Mouse (Mus musculus) midbrain, postnatal 0 days (tissue): ENCODE measurements around the gene Chrd. TPM values are rescaled to one million over a fixed set of nuclear protein-coding genes. Genes with fewer than 3 reads are reported as not detected.
A peak's percentile ranks its signal among the peaks of the same experiment; 100 is the strongest.

Source experiments
- ATAC-seq: fragments of 200-750 bp; cut with Nextera tagmentation; 2 replicates; pipeline ENCODE4 v1.8.0; 2017; ENCODE audit warnings: moderate number of reproducible peaks, mild to moderate bottlenecking, moderate TSS enrichment, moderate library complexity; ENCODE audit not compliant: low FRiP score
- DNase-seq: peaks from one replicate; pipeline ENCODE4 v3.0.0-alpha.2; 2015; ENCODE audit warnings: low spot score
- H3K27ac ChIP-seq: fragments of 300-500 bp; sonication (generic); 2 replicates; pipeline ENCODE4 v1.5.1; 2014; ENCODE audit warnings: low read depth, mild to moderate bottlenecking, low read length, mixed read lengths
- H3K27me3 ChIP-seq: fragments of 300-500 bp; sonication (generic); 2 replicates; pipeline ENCODE4 v1.6.1; 2014; ENCODE audit warnings: low read length, control low read depth, mixed read lengths; ENCODE audit not compliant: insufficient read depth
- H3K36me3 ChIP-seq: fragments of 300-500 bp; sonication (generic); 2 replicates; pipeline ENCODE4 v1.6.1; 2014; ENCODE audit warnings: low read length, control low read depth, mixed read lengths; ENCODE audit not compliant: insufficient read depth
- H3K4me1 ChIP-seq: fragments of 300-500 bp; sonication (generic); 2 replicates; pipeline ENCODE4 v1.6.1; 2014; ENCODE audit warnings: mild to moderate bottlenecking, control low read depth, antibody characterized with exemption, low read length, mixed read lengths; ENCODE audit not compliant: insufficient read depth
- H3K4me2 ChIP-seq: fragments of 300-500 bp; sonication (generic); 2 replicates; pipeline ENCODE4 v1.6.1; 2014; ENCODE audit warnings: low read depth, mild to moderate bottlenecking, low read length, mixed read lengths; ENCODE audit not compliant: poor library complexity, severe bottlenecking
- H3K4me3 ChIP-seq: fragments of 300-500 bp; sonication (generic); 2 replicates; pipeline ENCODE4 v1.5.1; 2014; ENCODE audit warnings: low read depth, mild to moderate bottlenecking, low read length, moderate library complexity
- H3K9ac ChIP-seq: fragments of 300-500 bp; sonication (generic); replicated peaks from 2 replicates; pipeline ENCODE4 v1.6.1; 2014; ENCODE audit warnings: mild to moderate bottlenecking, low read length, moderate library complexity, mixed read lengths; ENCODE audit not compliant: poor library complexity, severe bottlenecking
- H3K9me3 ChIP-seq: fragments of 300-500 bp; sonication (generic); 2 replicates; pipeline ENCODE4 v1.6.1; 2016; ENCODE audit warnings: low read length, control low read depth
- CTCF ChIP-seq: IDR thresholded peaks from 2 replicates; pipeline ENCODE4 v1.5.1; 2016; ENCODE audit warnings: antibody characterized with exemption, mild to moderate bottlenecking
- WGBS: fragments of 180-500 bp; shearing (Covaris S2); extraction: QIAGEN DNeasy Blood & Tissue Kit; methylation state at CpG from one replicate; pipeline ENCODE4 v1.1.7; 2014; 5-methylcytosine and 5-hydroxymethylcytosine counted together
- polyA plus RNA-seq: library from polyadenylated mRNA; unstranded; fragments of >200 nt; fragmentation: Nextera tagmentation; extraction: Ambion mirVana; gene quantifications from 2 replicates; pipeline ENCODE4 v1.2.1, GENCODE M21; 2015
- total RNA-seq: library from RNA; depleted of rRNA; stranded (reverse); fragments of >200 nt; gene quantifications from 2 replicates; pipeline ENCODE4 v1.2.3, GENCODE M21; 2014

The Chrd gene
- total and polyA plus RNA-seq, 2 experiments from 2014 or later, result 4.1 to 18.1 TPM

GRCm38 (mm10) chr16:20716841-20717180 is 16.1 kb upstream of the Chrd start:
- H3K9me3 ChIP-seq, result no peaks in the 10 kb centered on the region
- DNase-seq (no peak), ATAC-seq (no peak)
- 3% methylated on average over 8 of the region's 8 CpGs for WGBS
- TF ChIP-seq CTCF, result peak; percentile 36; the same call in 1 of the 2 replicates
- H3K27ac ChIP-seq, result peak overlapping the region; percentile 96
- H3K4me3 ChIP-seq, result peak overlapping the region; percentile 56
- peak overlapping the region; percentile 86 for H3K9ac ChIP-seq
- peaks cover 12% of the 10 kb centered on the region for H3K4me1 ChIP-seq
- peaks cover 15% of the 10 kb centered on the region; the same call in 1 of the 2 replicates for H3K36me3 ChIP-seq
- no peaks in the 10 kb centered on the region for H3K27me3 ChIP-seq
- H3K4me2 ChIP-seq, result peak overlapping the region; percentile 94

GRCm38 (mm10) chr16:20717181-20717977 is 15.5 kb upstream of the Chrd start, which contains the start of the genes Polr2h and Clcn2:
Gene Polr2h (plus strand): TSS chr16:20717665.
Gene Clcn2 (minus strand): TSS chr16:20717746.
- DNase-seq (peak; percentile 97), ATAC-seq (peak; percentile 90)
- Histone ChIP-seq H3K4me3 (peak within 1 kb of the TSS; percentile 56), H3K27ac (peak within 1 kb of the TSS; percentile 96), H3K4me1 (peaks cover 12% of the 10 kb centered on the region), H3K9ac (peak within 1 kb of the TSS; percentile 86), H3K36me3 (peaks cover 13% of the 10 kb centered on the region), H3K9me3 (no peaks in the 10 kb centered on the region), H3K27me3 (no peaks in the 10 kb centered on the region), H3K4me2 (peak within 1 kb of the TSS; percentile 94)
- under 1% methylated on average over 62 of the region's 62 CpGs for WGBS
- TF ChIP-seq CTCF, result peak; percentile 74

GRCm38 (mm10) chr16:20717978-20718670 is 14.8 kb upstream of the Chrd start:
- Histone ChIP-seq H3K4me3 (peak overlapping the region; percentile 56), H3K27ac (0 out of 2 replicates have a peak overlapping the region, but pooled peaks have one; percentile 51), H3K27me3 (no peaks in the 10 kb centered on the region), H3K9ac (peak overlapping the region; percentile 59), H3K36me3 (peaks cover 13% of the 10 kb centered on the region), H3K4me2 (peak overlapping the region; percentile 94), H3K9me3 (no peaks in the 10 kb centered on the region), H3K4me1 (peaks cover 12% of the 10 kb centered on the region)
- 4% methylated on average over 18 of the region's 18 CpGs for WGBS
- DNase-seq (no peak), ATAC-seq (no peak; the same call in 1 of the 2 replicates)
- no peak for TF ChIP-seq CTCF

- Histone ChIP-seq H3K4me1 (no peaks in the 10 kb centered on the region), H3K27me3 (no peaks in the 10 kb centered on the region), H3K4me2 (no peak overlapping the region), H3K9me3 (no peaks in the 10 kb centered on the region), H3K9ac (no peak overlapping the region), H3K4me3 (no peak overlapping the region), H3K27ac (no peak overlapping the region), H3K36me3 (peaks cover 13% of the 10 kb centered on the region)
- TF ChIP-seq CTCF, result no peak
- ATAC-seq, result no peak
- 90% methylated on average over 10 of the region's 10 CpGs for WGBS
- DNase-seq, result no peak
Measured at GRCm38 (mm10) chr16:20721808-20722207, 11.1 kb upstream of the Chrd start.

GRCm38 (mm10) chr16:20722736-20723135 is 10.2 kb upstream of the Chrd start:
- no peaks in the 10 kb centered on the region for H3K9me3 ChIP-seq
- no peak overlapping the region for H3K4me2 ChIP-seq
- no peaks in the 10 kb centered on the region for H3K4me1 ChIP-seq
- H3K36me3 ChIP-seq, result peaks cover 13% of the 10 kb centered on the region
- no peak overlapping the region for H3K9ac ChIP-seq
- no peaks in the 10 kb centered on the region for H3K27me3 ChIP-seq
- H3K4me3 ChIP-seq, result no peak overlapping the region
- 89% methylated on average over 4 of the region's 4 CpGs for WGBS
- H3K27ac ChIP-seq, result no peak overlapping the region
- DNase-seq, result no peak
- no peak for ATAC-seq
- TF ChIP-seq CTCF, result no peak

GRCm38 (mm10) chr16:20723247-20723646 is 9.7 kb upstream of the Chrd start:
- Histone ChIP-seq H3K4me3 (no peak overlapping the region), H3K36me3 (peaks cover 13% of the 10 kb centered on the region), H3K27me3 (no peaks in the 10 kb centered on the region), H3K9me3 (no peaks in the 10 kb centered on the region), H3K4me1 (no peaks in the 10 kb centered on the region), H3K9ac (no peak overlapping the region), H3K27ac (no peak overlapping the region), H3K4me2 (no peak overlapping the region)
- ATAC-seq (no peak), DNase-seq (no peak)
- TF ChIP-seq CTCF, result no peak
- WGBS, result 67% methylated on average over 4 of the region's 4 CpGs
